Mouse (Mus musculus) stomach, embryonic 15.5 days (tissue): Measurements from ENCODE around the gene Pla2g4a. TPM values are rescaled to one million over a fixed set of nuclear protein-coding genes. Genes with fewer than 3 reads are reported as not detected.

Experiments used
- ATAC-seq: fragments of 200-750 bp; cut with Nextera tagmentation; 2 replicates; pipeline ENCODE4 v1.8.0; 2017; ENCODE audit warnings: low read depth, moderate number of reproducible peaks, moderate TSS enrichment; ENCODE audit not compliant: insufficient read depth, low FRiP score
- H3K27ac ChIP-seq: fragments of 300-500 bp; sonication (generic); 2 replicates; pipeline ENCODE4 v1.5.1; 2015; ENCODE audit warnings: mild to moderate bottlenecking, inconsistent platforms
- H3K27me3 ChIP-seq: fragments of 300-500 bp; sonication (generic); replicated peaks from 2 replicates; pipeline ENCODE4 v1.6.1; 2015; ENCODE audit warnings: inconsistent platforms
- H3K36me3 ChIP-seq: fragments of 300-500 bp; sonication (generic); 2 replicates; pipeline ENCODE4 v1.6.1; 2015; ENCODE audit warnings: inconsistent platforms
- H3K4me1 ChIP-seq: fragments of 300-500 bp; sonication (generic); 2 replicates; pipeline ENCODE4 v1.6.1; 2015; ENCODE audit warnings: inconsistent platforms
- H3K4me2 ChIP-seq: fragments of 300-500 bp; sonication (generic); 2 replicates; pipeline ENCODE4 v1.6.1; 2015; ENCODE audit warnings: mild to moderate bottlenecking, inconsistent platforms
- H3K4me3 ChIP-seq: fragments of 300-500 bp; sonication (generic); replicated peaks from 2 replicates; pipeline ENCODE4 v1.5.1; 2015; ENCODE audit warnings: inconsistent platforms
- H3K9ac ChIP-seq: fragments of 300-500 bp; sonication (generic); 2 replicates; pipeline ENCODE4 v1.6.1; 2015; ENCODE audit warnings: inconsistent platforms
- H3K9me3 ChIP-seq: fragments of 300-500 bp; sonication (generic); 2 replicates; pipeline ENCODE4 v1.6.1; 2016; ENCODE audit warnings: inconsistent platforms
- WGBS: fragments of 180-500 bp; shearing (Covaris S2); methylation state at CpG from one replicate; pipeline ENCODE4 v1.1.7; 2015; 5-methylcytosine and 5-hydroxymethylcytosine counted together
- polyA plus RNA-seq: library from polyadenylated mRNA; unstranded; fragments of >200 nt; fragmentation: Nextera tagmentation; extraction: Ambion mirVana; gene quantifications from 2 replicates; pipeline ENCODE4 v1.2.1, GENCODE M21; 2015

The Pla2g4a gene
- polyA plus RNA-seq, 1 experiment from 2014 or later, result 35.5 TPM

GRCm38 (mm10) chr1:149878175-149878574, 82.9 kb downstream of the Pla2g4a start:
- ATAC-seq, result no peak

GRCm38 (mm10) chr1:149876502-149876901, 84.6 kb downstream of the Pla2g4a start:
- Histone ChIP-seq H3K4me2 (no peak overlapping the region), H3K9me3 (no peaks in the 10 kb centered on the region), H3K27ac (no peak overlapping the region), H3K27me3 (no peaks in the 10 kb centered on the region), H3K4me3 (no peak overlapping the region), H3K36me3 (no peaks in the 10 kb centered on the region), H3K4me1 (no peaks in the 10 kb centered on the region), H3K9ac (no peak overlapping the region)
- no peak for ATAC-seq
- 77% methylated on average over 3 of the region's 3 CpGs for WGBS

More at GRCm38 (mm10) chr1:149878175-149878574, 82.9 kb downstream of the Pla2g4a start:
- no peak overlapping the region for H3K4me3 ChIP-seq
- H3K27me3 ChIP-seq, result no peaks in the 10 kb centered on the region
- no peak overlapping the region for H3K9ac ChIP-seq
- H3K9me3 ChIP-seq, result no peaks in the 10 kb centered on the region
- H3K36me3 ChIP-seq, result no peaks in the 10 kb centered on the region
- H3K4me2 ChIP-seq, result no peak overlapping the region
- H3K27ac ChIP-seq, result no peak overlapping the region
- no peaks in the 10 kb centered on the region for H3K4me1 ChIP-seq
- WGBS, result 60% methylated on average over 3 of the region's 3 CpGs

- ATAC-seq, result no peak
These were observed 89.5 kb downstream of the Pla2g4a start for GRCm38 (mm10) chr1:149871625-149872024.

GRCm38 (mm10) chr1:149867323-149867722, 93.8 kb downstream of the Pla2g4a start:
- ATAC-seq, result no peak
- no peaks in the 10 kb centered on the region for H3K36me3 ChIP-seq
- H3K27me3 ChIP-seq, result no peaks in the 10 kb centered on the region
- H3K9ac ChIP-seq, result no peak overlapping the region
- H3K4me1 ChIP-seq, result 0 out of 2 replicates have a peak, but pooled peaks cover 3% of the 10 kb centered on the region
- no peak overlapping the region for H3K4me3 ChIP-seq
- no peak overlapping the region for H3K4me2 ChIP-seq
- no peak overlapping the region for H3K27ac ChIP-seq
- H3K9me3 ChIP-seq, result no peaks in the 10 kb centered on the region

More at GRCm38 (mm10) chr1:149871625-149872024, 89.5 kb downstream of the Pla2g4a start:
- Histone ChIP-seq H3K9ac (no peak overlapping the region), H3K4me3 (no peak overlapping the region), H3K27me3 (no peaks in the 10 kb centered on the region), H3K4me2 (no peak overlapping the region), H3K4me1 (no peaks in the 10 kb centered on the region), H3K27ac (no peak overlapping the region), H3K9me3 (no peaks in the 10 kb centered on the region), H3K36me3 (no peaks in the 10 kb centered on the region)
- WGBS, result 72% methylated on average over 1 of the region's 1 CpGs

DNA sequence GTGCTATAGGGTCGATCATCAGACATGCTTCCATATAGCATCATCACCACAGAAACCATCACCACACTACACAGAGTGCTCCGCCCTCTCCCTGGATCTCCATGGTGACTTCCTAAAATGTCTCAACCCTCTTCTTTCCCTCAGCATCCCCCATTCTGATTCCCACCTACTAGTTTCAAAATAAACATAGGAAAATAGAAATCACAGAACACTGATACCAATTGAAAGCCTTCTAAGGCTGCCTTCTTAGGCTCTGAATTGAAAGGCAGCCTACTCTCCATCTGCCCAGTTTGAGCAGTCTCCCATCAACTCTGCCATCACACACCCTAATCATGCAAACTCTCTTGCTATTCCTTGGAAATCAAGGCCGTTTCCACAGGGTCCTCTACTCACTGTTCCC, 94.9 kb downstream of the Pla2g4a start:
- H3K27ac ChIP-seq, result no peak overlapping the region
- 0 out of 2 replicates have a peak, but pooled peaks cover 3% of the 10 kb centered on the region for H3K4me1 ChIP-seq
- H3K27me3 ChIP-seq, result no peaks in the 10 kb centered on the region
- ATAC-seq, result no peak
- H3K9me3 ChIP-seq, result no peaks in the 10 kb centered on the region
- H3K4me2 ChIP-seq, result no peak overlapping the region
- H3K4me3 ChIP-seq, result no peak overlapping the region
- 91% methylated on average over 3 of the region's 3 CpGs for WGBS
- no peak overlapping the region for H3K9ac ChIP-seq
- no peaks in the 10 kb centered on the region for H3K36me3 ChIP-seq

DNA sequence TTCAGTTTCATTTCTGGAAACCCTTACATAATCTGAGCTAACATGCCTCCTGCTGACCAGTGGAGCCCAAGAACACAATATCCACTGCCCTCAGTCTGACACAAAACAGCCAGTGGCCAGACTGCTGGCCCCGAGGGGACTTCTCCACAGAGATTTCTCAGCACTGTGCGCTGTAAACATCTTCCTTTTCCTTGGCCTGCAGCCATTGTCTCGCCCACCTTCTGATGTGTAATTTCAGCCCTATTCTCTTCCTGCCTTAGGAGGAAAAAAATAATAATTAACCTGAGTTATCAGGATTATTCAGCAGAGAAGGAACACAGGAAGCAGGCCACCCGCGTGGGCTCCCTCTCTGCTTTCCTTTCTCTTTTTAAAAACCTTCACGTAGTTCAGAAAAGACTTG, 98.3 kb downstream of the Pla2g4a start:
- Histone ChIP-seq H3K4me1 (0 out of 2 replicates have a peak, but pooled peaks cover 3% of the 10 kb centered on the region), H3K9me3 (no peaks in the 10 kb centered on the region), H3K27ac (no peak overlapping the region), H3K4me2 (no peak overlapping the region), H3K4me3 (no peak overlapping the region), H3K36me3 (no peaks in the 10 kb centered on the region), H3K27me3 (no peaks in the 10 kb centered on the region), H3K9ac (no peak overlapping the region)
- ATAC-seq, result no peak
- WGBS, result 40% methylated on average over 6 of the region's 6 CpGs

DNA sequence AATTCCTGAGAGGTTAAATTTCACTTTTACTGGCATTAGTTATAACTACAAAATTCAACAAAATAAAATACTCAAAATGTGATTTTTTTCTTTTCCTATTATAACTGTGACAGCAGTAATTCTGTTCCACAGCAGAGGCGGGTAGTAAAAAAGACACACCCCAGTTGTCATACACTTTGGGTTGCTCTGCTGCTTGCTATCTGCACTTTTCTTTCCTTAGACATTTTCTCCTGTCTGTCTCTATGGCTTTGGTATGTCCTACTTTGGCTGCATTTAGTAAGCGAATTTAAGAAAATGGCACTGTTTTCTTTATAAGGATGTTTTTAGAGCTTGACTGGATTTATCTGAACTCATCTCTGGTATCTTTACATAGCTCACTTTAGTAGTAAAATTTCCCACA, 98.9 kb downstream of the Pla2g4a start:
- no peaks in the 10 kb centered on the region for H3K36me3 ChIP-seq
- 71% methylated on average over 2 of the region's 2 CpGs for WGBS
- no peak overlapping the region for H3K27ac ChIP-seq
- ATAC-seq, result no peak
- H3K4me3 ChIP-seq, result no peak overlapping the region
- H3K4me2 ChIP-seq, result no peak overlapping the region
- no peaks in the 10 kb centered on the region for H3K27me3 ChIP-seq
- H3K9me3 ChIP-seq, result no peaks in the 10 kb centered on the region
- no peak overlapping the region for H3K9ac ChIP-seq
- 0 out of 2 replicates have a peak, but pooled peaks cover 3% of the 10 kb centered on the region for H3K4me1 ChIP-seq

DNA sequence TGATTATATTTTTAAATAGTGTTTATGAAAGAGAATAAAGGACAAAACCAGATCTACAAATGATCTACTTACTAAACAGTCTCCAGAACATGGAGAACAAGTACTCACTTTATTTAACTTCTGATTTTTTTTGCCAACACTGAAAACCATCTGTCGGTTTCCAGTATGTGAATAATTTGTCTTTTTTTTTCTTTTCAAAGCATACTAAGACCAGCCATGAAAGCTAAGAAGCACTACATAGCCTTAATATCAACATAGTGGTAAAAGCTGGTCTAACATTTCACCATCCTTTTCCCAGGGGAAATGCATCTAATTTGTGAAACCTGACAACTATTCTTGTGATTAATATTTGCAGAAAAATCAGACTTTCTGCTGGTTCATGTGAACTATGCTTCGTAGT, 99.5 kb downstream of the Pla2g4a start:
- Histone ChIP-seq H3K4me3 (no peak overlapping the region), H3K27ac (no peak overlapping the region), H3K9me3 (no peaks in the 10 kb centered on the region), H3K9ac (no peak overlapping the region), H3K27me3 (no peaks in the 10 kb centered on the region), H3K4me1 (0 out of 2 replicates have a peak, but pooled peaks cover 3% of the 10 kb centered on the region), H3K4me2 (no peak overlapping the region), H3K36me3 (no peaks in the 10 kb centered on the region)
- ATAC-seq, result no peak
- WGBS, result 43% methylated on average over 2 of the region's 2 CpGs

- WGBS, result 76% methylated on average over 5 of the region's 5 CpGs
- H3K4me3 ChIP-seq, result no peak overlapping the region
These were observed 102.4 kb downstream of the Pla2g4a start for GRCm38 (mm10) chr1:149858734-149859133.

GRCm38 (mm10) chr1:149856720-149857119, 104.4 kb downstream of the Pla2g4a start:
- H3K27ac ChIP-seq, result no peak overlapping the region
- no peaks in the 10 kb centered on the region for H3K9me3 ChIP-seq
- H3K9ac ChIP-seq, result no peak overlapping the region
- ATAC-seq, result no peak
- 35% methylated on average over 9 of the region's 9 CpGs for WGBS
- no peak overlapping the region for H3K4me3 ChIP-seq
- H3K4me1 ChIP-seq, result no peaks in the 10 kb centered on the region
- H3K27me3 ChIP-seq, result no peaks in the 10 kb centered on the region
- no peaks in the 10 kb centered on the region for H3K36me3 ChIP-seq
- no peak overlapping the region for H3K4me2 ChIP-seq

More at GRCm38 (mm10) chr1:149858734-149859133, 102.4 kb downstream of the Pla2g4a start:
- no peak for ATAC-seq
- no peaks in the 10 kb centered on the region for H3K9me3 ChIP-seq
- H3K9ac ChIP-seq, result no peak overlapping the region
- H3K27ac ChIP-seq, result no peak overlapping the region
- H3K36me3 ChIP-seq, result no peaks in the 10 kb centered on the region
- no peaks in the 10 kb centered on the region for H3K27me3 ChIP-seq
- H3K4me2 ChIP-seq, result no peak overlapping the region
- H3K4me1 ChIP-seq, result 0 out of 2 replicates have a peak, but pooled peaks cover 3% of the 10 kb centered on the region

DNA sequence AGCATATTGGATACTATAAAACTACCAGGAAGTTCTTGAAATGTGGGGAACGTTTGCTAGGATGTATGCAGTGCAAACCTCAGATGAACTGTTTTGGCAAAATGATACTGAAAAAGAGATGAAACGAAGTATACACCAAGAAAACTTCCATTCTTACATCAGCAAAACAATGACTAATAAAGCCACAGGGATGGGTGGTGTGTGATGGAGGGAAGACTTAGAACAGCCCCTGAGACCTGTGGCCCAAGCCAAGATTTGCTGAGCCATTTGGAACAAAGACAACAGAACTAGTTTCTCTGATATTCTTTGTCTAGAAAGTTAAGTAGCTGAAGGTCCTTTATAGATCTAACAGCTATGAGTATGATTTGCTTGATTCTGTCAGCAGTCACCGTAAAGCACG, 105.5 kb downstream of the Pla2g4a start:
- no peak overlapping the region for H3K9ac ChIP-seq
- no peaks in the 10 kb centered on the region for H3K4me1 ChIP-seq
- no peaks in the 10 kb centered on the region for H3K9me3 ChIP-seq
- H3K4me3 ChIP-seq, result no peak overlapping the region
- no peak overlapping the region for H3K27ac ChIP-seq
- no peaks in the 10 kb centered on the region for H3K36me3 ChIP-seq
- no peaks in the 10 kb centered on the region for H3K27me3 ChIP-seq
- no peak for ATAC-seq
- no peak overlapping the region for H3K4me2 ChIP-seq
- WGBS, result 76% methylated on average over 4 of the region's 4 CpGs

DNA sequence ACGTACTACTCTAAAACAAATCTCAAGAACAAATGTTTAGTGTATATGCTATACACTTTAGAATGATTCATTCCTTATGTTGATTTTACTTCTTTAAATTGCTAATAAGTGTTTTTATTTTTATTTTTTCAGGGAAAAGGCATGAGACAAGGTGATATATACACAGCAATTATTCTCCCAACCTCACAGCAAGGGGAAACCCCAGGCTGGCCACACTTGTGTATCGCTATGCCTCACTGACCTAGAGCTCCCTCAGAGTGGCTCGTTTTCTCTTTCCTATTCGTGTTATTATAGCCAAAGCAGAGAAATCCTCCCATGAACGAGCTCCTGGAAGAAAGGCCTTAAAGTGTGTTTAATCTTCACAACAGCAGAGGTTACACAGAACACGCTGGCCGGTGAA, 106.2 kb downstream of the Pla2g4a start:
- Histone ChIP-seq H3K4me3 (no peak overlapping the region), H3K36me3 (no peaks in the 10 kb centered on the region), H3K27me3 (no peaks in the 10 kb centered on the region), H3K27ac (no peak overlapping the region), H3K4me2 (no peak overlapping the region), H3K9ac (no peak overlapping the region), H3K4me1 (no peaks in the 10 kb centered on the region), H3K9me3 (no peaks in the 10 kb centered on the region)
- WGBS, result 61% methylated on average over 7 of the region's 7 CpGs
- no peak for ATAC-seq

- no peak for ATAC-seq
- WGBS, result 32% methylated on average over 6 of the region's 6 CpGs
These were observed 114.4 kb downstream of the Pla2g4a start for GRCm38 (mm10) chr1:149846655-149847054.

More at GRCm38 (mm10) chr1:149846655-149847054, 114.4 kb downstream of the Pla2g4a start:
- H3K4me1 ChIP-seq, result no peaks in the 10 kb centered on the region
- no peaks in the 10 kb centered on the region for H3K9me3 ChIP-seq
- no peak overlapping the region for H3K27ac ChIP-seq
- no peak overlapping the region for H3K4me2 ChIP-seq
- H3K36me3 ChIP-seq, result no peaks in the 10 kb centered on the region
- H3K9ac ChIP-seq, result no peak overlapping the region
- no peak overlapping the region for H3K4me3 ChIP-seq
- H3K27me3 ChIP-seq, result no peaks in the 10 kb centered on the region
